Mouse (Mus musculus) testis, adult 2 months (tissue): ENCODE results near the gene Ap2a2.

ENCODE experiments used
- CTCF ChIP-seq: fragments of 200-500 bp; IDR thresholded peaks from 2 replicates; pipeline ENCODE4 v1.5.1; 2012; ENCODE audit warnings: low read depth, mild to moderate bottlenecking, inconsistent platforms, low read length, moderate library complexity; ENCODE audit not compliant: control insufficient read depth, insufficient read depth, insufficient replicate concordance
- POLR2A ChIP-seq: fragments of 200-500 bp; IDR thresholded peaks from 2 replicates; pipeline ENCODE4 v1.6.1; 2012; ENCODE audit warnings: low read depth, mild to moderate bottlenecking, inconsistent platforms, low read length, moderate library complexity; ENCODE audit not compliant: control insufficient read depth

GRCm38 (mm10) chr7:141566587-141566986 lies 4.6 kb downstream of the Ap2a2 start:
- TF ChIP-seq CTCF (no peak), POLR2A (no peak)
